Mouse (Mus musculus) stomach, postnatal 0 days (tissue): ENCODE data around the gene Gm1043. TPM values are rescaled to one million over a fixed set of nuclear protein-coding genes. Genes with fewer than 3 reads are reported as not detected.

Experiments
- ATAC-seq: fragments of 200-750 bp; cut with Nextera tagmentation; 2 replicates; pipeline ENCODE4 v1.8.0; 2017; ENCODE audit not compliant: low FRiP score, low TSS enrichment
- DNase-seq: peaks from one replicate; pipeline ENCODE4 v3.0.0-alpha.2; 2016; ENCODE audit warnings: low spot score
- H3K27ac ChIP-seq: fragments of 300-500 bp; sonication (generic); replicated peaks from 2 replicates; pipeline ENCODE4 v1.5.1; 2014; ENCODE audit warnings: mild to moderate bottlenecking, control low read depth
- H3K27me3 ChIP-seq: fragments of 300-500 bp; sonication (generic); 2 replicates; pipeline ENCODE4 v1.6.1; 2014; ENCODE audit warnings: low read length; ENCODE audit not compliant: control insufficient read depth, insufficient read depth
- H3K36me3 ChIP-seq: fragments of 300-500 bp; sonication (generic); 2 replicates; pipeline ENCODE4 v1.6.1; 2014; ENCODE audit warnings: low read length, mixed read lengths; ENCODE audit not compliant: control insufficient read depth, insufficient read depth
- H3K4me1 ChIP-seq: fragments of 300-500 bp; sonication (generic); replicated peaks from 2 replicates; pipeline ENCODE4 v1.6.1; 2014; ENCODE audit warnings: antibody characterized with exemption; ENCODE audit not compliant: control insufficient read depth, insufficient read depth
- H3K4me2 ChIP-seq: fragments of 300-500 bp; sonication (generic); replicated peaks from 2 replicates; pipeline ENCODE4 v1.6.1; 2014; ENCODE audit warnings: low read depth, mild to moderate bottlenecking, control low read depth, moderate library complexity
- H3K4me3 ChIP-seq: fragments of 300-500 bp; sonication (generic); 2 replicates; pipeline ENCODE4 v1.5.1; 2014; ENCODE audit warnings: low read depth, low read length, control low read depth
- H3K9ac ChIP-seq: fragments of 300-500 bp; sonication (generic); 2 replicates; pipeline ENCODE4 v1.6.1; 2014; ENCODE audit warnings: mild to moderate bottlenecking, low read length, control low read depth, mixed read lengths
- H3K9me3 ChIP-seq: fragments of 300-500 bp; sonication (generic); 2 replicates; pipeline ENCODE4 v1.6.1; 2016; ENCODE audit warnings: low read length; ENCODE audit not compliant: control insufficient read depth
- CTCF ChIP-seq: IDR thresholded peaks from 2 replicates; pipeline ENCODE4 v1.5.1; 2016; ENCODE audit warnings: antibody characterized with exemption, low read depth, mild to moderate bottlenecking, moderate library complexity
- EP300 ChIP-seq: optimal IDR thresholded peaks from 2 replicates; pipeline ENCODE3; 2016; ENCODE audit warnings: antibody characterized with exemption
- WGBS: fragments of 180-500 bp; shearing (Covaris S2); extraction: QIAGEN DNeasy Blood & Tissue Kit; methylation state at CpG from one replicate; pipeline ENCODE4 v1.1.7; 2014; 5-methylcytosine and 5-hydroxymethylcytosine counted together
- polyA plus RNA-seq: library from polyadenylated mRNA; unstranded; fragments of >200 nt; fragmentation: Nextera tagmentation; extraction: Ambion mirVana; gene quantifications from 2 replicates; pipeline ENCODE4 v1.2.1, GENCODE M21; 2015

Gm1043 gene
- polyA plus RNA-seq, 1 experiment from 2014 or later = 0.02 TPM

DNA sequence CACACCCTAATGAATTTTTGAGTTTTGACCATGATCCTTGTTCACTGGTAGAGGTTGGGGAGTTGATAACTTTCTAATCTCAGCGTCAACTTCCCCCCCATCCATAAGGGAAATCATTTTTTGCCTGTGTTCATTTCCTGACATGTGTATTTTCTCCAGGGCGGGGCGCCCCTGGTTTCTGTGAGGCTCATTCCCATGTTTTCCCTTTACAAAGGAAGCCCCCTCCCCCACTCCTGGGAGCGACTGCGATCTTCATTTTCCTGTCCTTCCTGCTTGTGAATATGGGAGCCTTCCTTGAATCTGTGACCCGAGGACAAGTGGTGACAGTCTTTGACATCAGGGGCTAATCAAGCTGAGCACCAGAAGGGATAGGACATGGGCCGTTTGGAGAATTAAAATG lies 171.7 kb downstream of the Gm1043 start:
- DNase-seq = no peak
- no peak for ATAC-seq

DNA sequence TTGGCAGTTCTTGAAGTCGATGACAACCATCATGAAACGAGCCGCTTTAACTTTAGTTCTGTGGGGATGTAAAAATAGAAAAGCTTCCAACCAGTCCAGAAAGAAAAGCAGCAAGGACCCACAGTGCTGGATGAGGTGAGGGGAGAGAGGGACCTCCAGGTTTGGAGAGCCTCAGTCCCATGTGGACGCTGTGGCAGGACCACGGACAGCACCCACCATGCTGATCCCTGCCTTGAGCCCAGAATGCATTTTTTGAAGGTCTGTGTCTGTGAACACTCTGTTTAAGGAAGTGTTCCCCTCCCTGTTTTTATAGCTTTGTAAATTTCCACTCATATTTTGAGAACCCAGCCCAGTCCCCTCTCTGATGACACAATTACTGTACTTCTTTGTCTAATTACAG lies 172.1 kb downstream of the Gm1043 start:
- ATAC-seq (no peak), DNase-seq (peak; percentile 48)
- H3K27ac ChIP-seq = no peak overlapping the region

More for the DNA sequence above, 171.7 kb downstream of the Gm1043 start:
- no peak overlapping the region for H3K4me2 ChIP-seq
- H3K4me1 ChIP-seq = no peaks in the 10 kb centered on the region
- H3K9ac ChIP-seq = no peak overlapping the region
- no peak overlapping the region for H3K4me3 ChIP-seq
- TF ChIP-seq CTCF = no peak
- no peak for TF ChIP-seq EP300
- H3K9me3 ChIP-seq = no peaks in the 10 kb centered on the region
- H3K27ac ChIP-seq = no peak overlapping the region
- no peaks in the 10 kb centered on the region for H3K27me3 ChIP-seq
- 60% methylated on average over 7 of the region's 7 CpGs for WGBS
- no peaks in the 10 kb centered on the region for H3K36me3 ChIP-seq

DNA sequence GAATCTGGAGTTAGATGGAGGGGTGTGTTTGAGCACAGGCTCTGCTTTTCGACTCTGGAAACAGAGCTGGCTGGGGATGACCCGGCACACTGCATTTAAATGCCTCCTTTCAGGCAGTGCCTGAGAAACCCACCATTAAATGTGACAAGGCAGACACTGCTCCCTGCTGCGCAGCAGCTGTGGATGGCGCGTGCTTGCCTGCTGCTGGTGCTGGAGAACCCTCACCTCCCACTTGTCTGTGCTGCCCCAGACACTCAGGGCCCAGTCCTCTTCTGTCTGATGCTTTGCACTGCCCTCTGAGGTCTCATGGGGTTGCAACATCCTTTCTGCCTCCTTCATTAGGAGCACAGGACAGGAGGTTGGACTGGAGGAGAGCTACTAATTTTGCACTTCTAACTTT lies 176.6 kb downstream of the Gm1043 start:
- Histone ChIP-seq H3K4me2 (no peak overlapping the region), H3K36me3 (no peaks in the 10 kb centered on the region), H3K4me3 (no peak overlapping the region), H3K27ac (no peak overlapping the region), H3K9ac (no peak overlapping the region), H3K27me3 (no peaks in the 10 kb centered on the region), H3K4me1 (no peaks in the 10 kb centered on the region), H3K9me3 (no peaks in the 10 kb centered on the region)
- 76% methylated on average over 5 of the region's 5 CpGs for WGBS
- DNase-seq (no peak), ATAC-seq (no peak)
- TF ChIP-seq CTCF (no peak), EP300 (no peak)

More for the DNA sequence above, 172.1 kb downstream of the Gm1043 start:
- Histone ChIP-seq H3K9ac (no peak overlapping the region), H3K27me3 (no peaks in the 10 kb centered on the region), H3K36me3 (no peaks in the 10 kb centered on the region), H3K4me1 (no peaks in the 10 kb centered on the region), H3K4me3 (no peak overlapping the region), H3K4me2 (no peak overlapping the region), H3K9me3 (no peaks in the 10 kb centered on the region)
- TF ChIP-seq CTCF = no peak
- TF ChIP-seq EP300 = no peak
- WGBS = 45% methylated on average over 5 of the region's 5 CpGs

DNA sequence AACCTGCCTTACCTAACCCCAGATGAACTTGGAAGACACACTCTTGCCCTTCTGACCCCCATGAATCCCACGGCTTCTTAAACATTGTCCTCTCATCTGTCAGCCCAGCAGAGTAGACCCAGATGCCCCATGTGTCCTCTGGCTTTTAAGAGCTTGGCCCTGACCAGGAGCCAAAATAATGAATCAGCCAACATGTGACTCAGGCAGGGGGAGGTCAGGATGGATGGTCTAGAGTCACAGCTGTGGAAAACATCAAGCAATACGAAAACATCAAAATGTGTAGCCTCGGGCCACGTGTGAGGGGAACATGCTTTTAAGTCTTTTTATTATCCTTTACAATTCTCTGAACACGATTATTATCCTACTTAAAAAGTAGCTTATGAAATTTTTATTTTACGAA lies 178.6 kb downstream of the Gm1043 start:
- no peaks in the 10 kb centered on the region for H3K36me3 ChIP-seq
- no peaks in the 10 kb centered on the region for H3K27me3 ChIP-seq
- no peak for DNase-seq
- no peak overlapping the region for H3K27ac ChIP-seq
- no peak overlapping the region for H3K9ac ChIP-seq
- TF ChIP-seq CTCF (no peak), EP300 (no peak)
- WGBS = 60% methylated on average over 6 of the region's 6 CpGs
- H3K9me3 ChIP-seq = no peaks in the 10 kb centered on the region
- H3K4me1 ChIP-seq = no peaks in the 10 kb centered on the region
- H3K4me3 ChIP-seq = no peak overlapping the region
- no peak overlapping the region for H3K4me2 ChIP-seq
- ATAC-seq = no peak

Other genes starting within 250 kb of the Gm1043 start
- gene Ppp2r2c, start 216.9 kb upstream of the Gm1043 start, polyA plus RNA-seq = 0.77 and 0.93 TPM in 2 replicates
- gene Wfs1, start 96.2 kb upstream of the Gm1043 start, polyA plus RNA-seq = 7.6 and 8.5 TPM in 2 replicates
- 6.8 and 8.5 TPM in 2 replicates for gene Crmp1, start 156.6 kb downstream of the Gm1043 start, polyA plus RNA-seq